Mouse (Mus musculus) neural tube, embryonic 15.5 days (tissue): ENCODE data around the gene Frmd8. TPM values are rescaled to one million over a fixed set of nuclear protein-coding genes. Genes with fewer than 3 reads are reported as not detected.

Source experiments
- ATAC-seq: fragments of 200-750 bp; cut with Nextera tagmentation; 2 replicates; pipeline ENCODE4 v1.8.0; 2017; ENCODE audit warnings: mild to moderate bottlenecking, moderate TSS enrichment, moderate library complexity; ENCODE audit not compliant: low FRiP score
- H3K27ac ChIP-seq: fragments of 300-500 bp; sonication (generic); replicated peaks from 2 replicates; pipeline ENCODE4 v1.5.1; 2015; ENCODE audit warnings: mild to moderate bottlenecking, inconsistent platforms
- H3K27me3 ChIP-seq: fragments of 300-500 bp; sonication (generic); replicated peaks from 2 replicates; pipeline ENCODE4 v1.6.1; 2015; ENCODE audit warnings: inconsistent platforms
- H3K36me3 ChIP-seq: fragments of 300-500 bp; sonication (generic); 2 replicates; pipeline ENCODE4 v1.6.1; 2015; ENCODE audit warnings: inconsistent platforms
- H3K4me1 ChIP-seq: fragments of 300-500 bp; sonication (generic); 2 replicates; pipeline ENCODE4 v1.6.1; 2015; ENCODE audit warnings: inconsistent platforms
- H3K4me2 ChIP-seq: fragments of 300-500 bp; sonication (generic); 2 replicates; pipeline ENCODE4 v1.6.1; 2015; ENCODE audit warnings: inconsistent platforms, mild to moderate bottlenecking, moderate library complexity
- H3K4me3 ChIP-seq: fragments of 300-500 bp; sonication (generic); replicated peaks from 2 replicates; pipeline ENCODE4 v1.5.1; 2015; ENCODE audit warnings: mild to moderate bottlenecking, inconsistent platforms
- H3K9ac ChIP-seq: fragments of 300-500 bp; sonication (generic); replicated peaks from 2 replicates; pipeline ENCODE4 v1.6.1; 2015; ENCODE audit warnings: mild to moderate bottlenecking, inconsistent platforms
- H3K9me3 ChIP-seq: fragments of 300-500 bp; sonication (generic); replicated peaks from 2 replicates; pipeline ENCODE4 v1.6.1; 2016; ENCODE audit warnings: inconsistent platforms
- WGBS: fragments of 180-500 bp; shearing (Covaris S2); methylation state at CpG from one replicate; pipeline ENCODE4 v1.1.7; 2015; ENCODE audit warnings: mixed read lengths; 5-methylcytosine and 5-hydroxymethylcytosine counted together
- polyA plus RNA-seq: library from polyadenylated mRNA; unstranded; fragments of >200 nt; fragmentation: Nextera tagmentation; extraction: Ambion mirVana; gene quantifications from 2 replicates; pipeline ENCODE4 v1.2.1, GENCODE M21; 2015

The Frmd8 gene
- polyA plus RNA-seq, 1 experiment from 2014 or later = 13.8 TPM

DNA sequence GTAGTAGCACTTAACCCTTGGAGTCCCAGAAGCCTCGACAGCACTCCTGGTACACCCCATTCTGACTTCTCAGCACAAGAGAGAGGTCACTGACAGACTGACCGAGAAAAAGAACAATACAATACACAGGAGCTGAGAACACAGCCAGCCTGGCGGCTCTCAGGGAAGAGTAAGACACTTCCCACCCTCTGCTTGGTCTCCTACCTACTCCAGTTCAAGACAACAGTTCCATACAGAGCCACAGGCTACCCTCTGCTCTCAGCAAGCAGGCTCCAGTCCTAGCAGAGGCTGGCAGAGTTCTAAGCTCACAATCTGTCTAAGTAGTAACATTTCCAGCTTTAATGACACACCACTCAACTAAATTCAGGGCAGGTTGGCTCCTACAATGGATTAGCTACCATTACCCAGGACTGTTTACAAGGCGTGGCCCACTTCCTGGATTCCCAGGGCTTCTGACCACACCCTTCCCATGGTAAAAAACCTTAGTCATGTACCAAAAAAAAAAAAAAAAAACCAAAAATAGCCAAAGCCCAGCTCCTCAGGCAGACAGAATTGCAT is 33.6 kb downstream of the Frmd8 start:
- no peaks in the 10 kb centered on the region for H3K36me3 ChIP-seq
- peaks cover 50% of the 10 kb centered on the region for H3K4me1 ChIP-seq
- H3K9me3 ChIP-seq = no peaks in the 10 kb centered on the region
- no peak overlapping the region for H3K9ac ChIP-seq
- no peaks in the 10 kb centered on the region for H3K27me3 ChIP-seq
- 0 out of 2 replicates have a peak overlapping the region, but pooled peaks have one; percentile 6 for H3K27ac ChIP-seq
- ATAC-seq = no peak
- H3K4me3 ChIP-seq = no peak overlapping the region
- no peak overlapping the region for H3K4me2 ChIP-seq
- WGBS = 50% methylated on average over 4 of the region's 4 CpGs

DNA sequence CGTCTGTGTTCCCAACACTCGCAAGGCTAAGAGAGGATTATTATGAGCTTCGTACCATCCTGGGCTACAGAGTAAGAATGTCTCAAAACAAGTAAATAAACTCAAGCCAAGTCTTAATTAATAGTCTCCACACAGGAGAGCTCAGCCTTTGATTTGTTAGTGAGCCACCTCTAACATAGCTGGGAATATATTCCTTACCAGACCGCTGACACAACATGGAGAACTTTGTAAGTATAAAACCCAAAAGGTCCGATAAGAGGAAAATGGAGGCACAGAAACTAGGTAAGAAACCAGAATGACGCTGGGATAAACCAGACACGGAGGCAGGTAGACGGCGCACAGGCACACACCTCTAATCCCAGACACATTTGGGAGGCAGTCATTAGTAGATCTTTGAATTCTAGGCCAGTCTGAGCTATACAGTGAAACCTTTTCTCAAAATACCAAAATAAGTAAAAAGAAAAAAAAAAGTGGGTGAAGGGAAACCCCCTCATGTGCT is 34.1 kb downstream of the Frmd8 start:
- H3K9me3 ChIP-seq = no peaks in the 10 kb centered on the region
- peaks cover 45% of the 10 kb centered on the region for H3K4me1 ChIP-seq
- no peak overlapping the region for H3K4me3 ChIP-seq
- no peak overlapping the region for H3K27ac ChIP-seq
- no peak overlapping the region for H3K9ac ChIP-seq
- no peak overlapping the region for H3K4me2 ChIP-seq
- H3K27me3 ChIP-seq = no peaks in the 10 kb centered on the region
- H3K36me3 ChIP-seq = no peaks in the 10 kb centered on the region
- WGBS = 92% methylated on average over 9 of the region's 9 CpGs
- ATAC-seq = no peak

- no peak for ATAC-seq
- Histone ChIP-seq H3K4me2 (no peak overlapping the region), H3K4me3 (no peak overlapping the region), H3K9ac (no peak overlapping the region), H3K4me1 (peaks cover 41% of the 10 kb centered on the region), H3K9me3 (no peaks in the 10 kb centered on the region), H3K36me3 (no peaks in the 10 kb centered on the region), H3K27me3 (no peaks in the 10 kb centered on the region), H3K27ac (no peak overlapping the region)
- WGBS = 84% methylated on average over 18 of the region's 18 CpGs
Observed at GRCm38 (mm10) chr19:5840086-5840889, 34.8 kb downstream of the Frmd8 start.

- Histone ChIP-seq H3K9me3 (no peaks in the 10 kb centered on the region), H3K4me1 (peaks cover 34% of the 10 kb centered on the region), H3K4me3 (no peak overlapping the region), H3K27me3 (no peaks in the 10 kb centered on the region), H3K4me2 (no peak overlapping the region), H3K9ac (no peak overlapping the region), H3K36me3 (no peaks in the 10 kb centered on the region), H3K27ac (no peak overlapping the region)
- ATAC-seq = no peak
- 81% methylated on average over 14 of the region's 14 CpGs for WGBS
Observed at GRCm38 (mm10) chr19:5839317-5840085, 35.6 kb downstream of the Frmd8 start.

GRCm38 (mm10) chr19:5838892-5839165 is 36.2 kb downstream of the Frmd8 start:
- peaks cover 27% of the 10 kb centered on the region for H3K4me1 ChIP-seq
- H3K27me3 ChIP-seq = no peaks in the 10 kb centered on the region
- H3K4me2 ChIP-seq = no peak overlapping the region
- no peak overlapping the region for H3K27ac ChIP-seq
- H3K36me3 ChIP-seq = no peaks in the 10 kb centered on the region
- H3K9me3 ChIP-seq = no peaks in the 10 kb centered on the region
- H3K9ac ChIP-seq = no peak overlapping the region
- 91% methylated on average over 4 of the region's 4 CpGs for WGBS
- no peak for ATAC-seq
- no peak overlapping the region for H3K4me3 ChIP-seq

DNA sequence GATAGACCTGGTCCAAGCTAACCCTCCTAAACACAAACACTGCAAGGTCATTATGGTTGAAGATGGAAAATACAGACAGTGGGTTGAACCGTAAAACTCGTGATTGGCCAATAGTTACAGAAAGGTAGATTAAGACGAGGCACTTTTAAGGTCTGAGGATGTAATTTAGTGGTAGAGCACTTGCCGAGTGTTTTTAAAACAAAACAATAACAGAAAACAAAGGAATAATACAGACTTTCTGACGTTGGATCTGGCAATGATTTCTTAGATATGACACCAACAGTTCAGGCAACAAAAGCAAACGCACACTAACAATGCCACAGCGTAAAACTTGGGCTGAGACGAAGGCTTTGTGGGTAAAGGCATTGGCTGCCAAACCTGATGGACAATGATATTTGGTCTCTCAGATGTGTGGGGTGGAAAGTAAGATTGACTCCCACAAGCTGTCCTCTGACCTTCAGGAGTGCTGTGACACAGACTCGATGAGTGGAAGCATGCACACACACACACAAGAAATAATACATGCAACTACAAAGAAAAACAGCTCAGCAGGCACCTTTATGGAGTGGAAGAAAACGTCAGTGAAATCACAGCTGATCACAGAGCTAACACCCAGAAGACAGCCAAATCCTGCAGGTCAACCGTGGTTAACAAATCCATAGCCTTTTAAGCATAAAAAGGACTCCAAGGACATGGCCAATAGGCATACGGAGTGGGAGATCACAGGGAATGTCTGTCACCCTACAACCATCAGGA is 36.8 kb downstream of the Frmd8 start:
- H3K4me1 ChIP-seq = peaks cover 22% of the 10 kb centered on the region
- H3K27me3 ChIP-seq = no peaks in the 10 kb centered on the region
- WGBS = 79% methylated on average over 12 of the region's 12 CpGs
- no peak overlapping the region for H3K27ac ChIP-seq
- no peak for ATAC-seq
- H3K9me3 ChIP-seq = no peaks in the 10 kb centered on the region
- H3K9ac ChIP-seq = no peak overlapping the region
- H3K4me3 ChIP-seq = no peak overlapping the region
- H3K4me2 ChIP-seq = no peak overlapping the region
- H3K36me3 ChIP-seq = no peaks in the 10 kb centered on the region

GRCm38 (mm10) chr19:5837606-5838005 is 37.5 kb downstream of the Frmd8 start:
- WGBS = 93% methylated on average over 8 of the region's 8 CpGs
- no peak for ATAC-seq
- H3K4me1 ChIP-seq = peaks cover 15% of the 10 kb centered on the region

GRCm38 (mm10) chr19:5836941-5837572 is 38.0 kb downstream of the Frmd8 start:
- no peaks in the 10 kb centered on the region for H3K9me3 ChIP-seq
- no peaks in the 10 kb centered on the region for H3K36me3 ChIP-seq
- no peak for ATAC-seq
- 79% methylated on average over 10 of the region's 10 CpGs for WGBS
- H3K27ac ChIP-seq = no peak overlapping the region
- peaks cover 9% of the 10 kb centered on the region for H3K4me1 ChIP-seq
- no peak overlapping the region for H3K9ac ChIP-seq
- H3K4me2 ChIP-seq = no peak overlapping the region
- no peak overlapping the region for H3K4me3 ChIP-seq
- no peaks in the 10 kb centered on the region for H3K27me3 ChIP-seq

More at GRCm38 (mm10) chr19:5837606-5838005, 37.5 kb downstream of the Frmd8 start:
- Histone ChIP-seq H3K4me3 (no peak overlapping the region), H3K27ac (no peak overlapping the region), H3K9ac (no peak overlapping the region), H3K36me3 (no peaks in the 10 kb centered on the region), H3K4me2 (no peak overlapping the region), H3K27me3 (no peaks in the 10 kb centered on the region), H3K9me3 (no peaks in the 10 kb centered on the region)

GRCm38 (mm10) chr19:5835922-5836430 is 39.1 kb downstream of the Frmd8 start:
- 84% methylated on average over 8 of the region's 8 CpGs for WGBS
- Histone ChIP-seq H3K27me3 (no peaks in the 10 kb centered on the region), H3K9me3 (no peaks in the 10 kb centered on the region), H3K4me1 (no peaks in the 10 kb centered on the region), H3K36me3 (no peaks in the 10 kb centered on the region), H3K9ac (no peak overlapping the region), H3K4me2 (no peak overlapping the region), H3K27ac (no peak overlapping the region), H3K4me3 (no peak overlapping the region)
- ATAC-seq = no peak

DNA sequence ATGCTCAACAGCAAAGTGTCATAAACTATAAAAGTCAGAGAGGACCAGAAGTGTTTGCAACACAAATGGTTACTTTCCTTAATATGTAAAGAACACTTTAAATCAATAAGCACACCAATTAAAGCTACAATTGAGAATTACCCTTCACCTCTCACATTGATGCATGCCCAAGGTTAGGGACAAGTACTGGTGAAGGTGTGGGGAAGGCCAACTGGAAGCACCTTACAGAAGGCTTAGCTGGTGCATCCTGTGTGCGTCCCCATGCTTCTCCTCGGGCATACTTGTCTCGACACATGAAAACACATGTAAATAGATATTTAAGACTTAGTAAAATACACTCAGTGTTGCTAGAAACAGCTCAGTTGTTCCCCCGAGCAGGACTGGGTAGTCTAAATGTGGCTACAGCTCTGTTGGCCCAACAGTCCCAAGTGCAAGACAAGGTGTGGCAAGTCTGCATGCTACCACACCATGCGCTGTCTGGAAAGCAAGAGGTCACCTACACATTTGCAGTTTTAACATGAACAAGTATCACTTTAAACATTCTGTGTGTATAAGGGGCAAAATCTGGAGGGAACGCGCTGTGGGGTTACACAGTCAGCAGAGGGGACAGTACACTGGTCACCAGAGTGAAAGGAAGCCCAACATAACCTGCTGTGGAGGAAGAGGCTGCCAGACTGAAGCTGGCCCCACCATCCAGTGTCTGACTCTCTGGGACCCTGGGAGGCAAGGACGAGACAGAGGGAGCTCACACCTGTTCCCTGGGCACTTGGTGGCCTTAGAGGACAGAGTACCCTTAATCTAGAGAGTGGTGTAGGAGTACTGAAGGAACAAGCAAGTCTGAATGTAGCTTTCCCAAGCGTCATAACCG is 39.8 kb downstream of the Frmd8 start:
- H3K9ac ChIP-seq = no peak overlapping the region
- H3K4me1 ChIP-seq = no peaks in the 10 kb centered on the region
- H3K36me3 ChIP-seq = no peaks in the 10 kb centered on the region
- no peak overlapping the region for H3K27ac ChIP-seq
- ATAC-seq = no peak
- 92% methylated on average over 10 of the region's 10 CpGs for WGBS
- no peak overlapping the region for H3K4me2 ChIP-seq
- no peaks in the 10 kb centered on the region for H3K27me3 ChIP-seq
- no peak overlapping the region for H3K4me3 ChIP-seq
- no peaks in the 10 kb centered on the region for H3K9me3 ChIP-seq
